Mouse (Mus musculus): ENCODE data around the gene Pik3r5.

Gene Pik3r5

GRCm38 (mm10) chr11:68531941-68532535 is 100.1 kb downstream of the Pik3r5 start:
- no peak for DNase-seq (ENCODE audit: low spot score)

- no peak for DNase-seq (ENCODE audit: low spot score)
These were observed 100.9 kb downstream of the Pik3r5 start for GRCm38 (mm10) chr11:68532773-68533172.

GRCm38 (mm10) chr11:68533971-68534475 is 102.1 kb downstream of the Pik3r5 start:
- DNase-seq (ENCODE audit: low spot score): no peak

GRCm38 (mm10) chr11:68536026-68536425 is 104.1 kb downstream of the Pik3r5 start:
- DNase-seq (ENCODE audit: low spot score): no peak

GRCm38 (mm10) chr11:68536465-68536864 is 104.5 kb downstream of the Pik3r5 start:
- no peak for DNase-seq (ENCODE audit: low spot score)

GRCm38 (mm10) chr11:68539621-68540020 is 107.7 kb downstream of the Pik3r5 start:
- no peak for DNase-seq (ENCODE audit: low spot score)

- DNase-seq (ENCODE audit: low spot score): peak; percentile 43
These were observed 112.6 kb downstream of the Pik3r5 start for GRCm38 (mm10) chr11:68544554-68544953.

- DNase-seq (ENCODE audit: low spot score): no peak
These were observed 113.3 kb downstream of the Pik3r5 start for GRCm38 (mm10) chr11:68545172-68545571.

GRCm38 (mm10) chr11:68545682-68546222 is 113.8 kb downstream of the Pik3r5 start:
- no peak for DNase-seq (ENCODE audit: low spot score)
